Mouse (Mus musculus) limb, embryonic 14.5 days (tissue): ENCODE measurements around the gene Gm20388. TPM values are rescaled to one million over a fixed set of nuclear protein-coding genes. Genes with fewer than 3 reads are reported as not detected.

Experiments used
- ATAC-seq: fragments of 200-750 bp; cut with Nextera tagmentation; 2 replicates; pipeline ENCODE4 v1.8.0; 2017; ENCODE audit warnings: low read depth, moderate number of reproducible peaks, moderate TSS enrichment; ENCODE audit not compliant: low FRiP score
- DNase-seq: peaks from one replicate; pipeline ENCODE4 v3.0.0-alpha.2; 2015; ENCODE audit warnings: low spot score
- H3K27ac ChIP-seq: fragments of 300-500 bp; sonication (generic); replicated peaks from 2 replicates; pipeline ENCODE4 v1.5.1; 2014; ENCODE audit warnings: low read depth, mild to moderate bottlenecking, low read length, moderate library complexity, mixed read lengths
- H3K27me3 ChIP-seq: fragments of 300-500 bp; sonication (generic); 2 replicates; pipeline ENCODE4 v1.6.1; 2014; ENCODE audit warnings: low read length, mixed read lengths; ENCODE audit not compliant: control insufficient read depth, insufficient read depth
- H3K36me3 ChIP-seq: fragments of 300-500 bp; sonication (generic); 2 replicates; pipeline ENCODE4 v1.6.1; 2014; ENCODE audit warnings: mild to moderate bottlenecking, low read length, moderate library complexity, mixed read lengths; ENCODE audit not compliant: control insufficient read depth, insufficient read depth
- H3K4me1 ChIP-seq: fragments of 300-500 bp; sonication (generic); 2 replicates; pipeline ENCODE4 v1.6.1; 2014; ENCODE audit warnings: antibody characterized with exemption, low read length, mixed read lengths; ENCODE audit not compliant: control insufficient read depth, insufficient read depth
- H3K4me2 ChIP-seq: fragments of 300-500 bp; sonication (generic); replicated peaks from 2 replicates; pipeline ENCODE4 v1.6.1; 2014; ENCODE audit warnings: low read depth, mild to moderate bottlenecking, low read length, moderate library complexity; ENCODE audit not compliant: severe bottlenecking
- H3K4me3 ChIP-seq: fragments of 300-500 bp; sonication (generic); replicated peaks from 2 replicates; pipeline ENCODE4 v1.5.1; 2014; ENCODE audit warnings: low read length
- H3K9ac ChIP-seq: fragments of 300-500 bp; sonication (generic); 2 replicates; pipeline ENCODE4 v1.6.1; 2014; ENCODE audit warnings: mild to moderate bottlenecking, low read depth, low read length, moderate library complexity; ENCODE audit not compliant: severe bottlenecking
- H3K9me3 ChIP-seq: fragments of 300-500 bp; sonication (generic); 2 replicates; pipeline ENCODE4 v1.6.1; 2016; ENCODE audit warnings: low read length; ENCODE audit not compliant: control insufficient read depth
- POLR2A ChIP-seq: fragments of 200-500 bp; IDR thresholded peaks from 2 replicates; pipeline ENCODE4 v1.8.0; 2012; ENCODE audit warnings: inconsistent platforms, mild to moderate bottlenecking, moderate library complexity, borderline replicate concordance; ENCODE audit not compliant: insufficient read depth, insufficient read length; ENCODE audit errors: extremely low read depth
- WGBS: fragments of 180-500 bp; shearing (Covaris S2); extraction: QIAGEN DNeasy Blood & Tissue Kit; methylation state at CpG from one replicate; pipeline ENCODE4 v1.1.7; 2014; 5-methylcytosine and 5-hydroxymethylcytosine counted together
- polyA plus RNA-seq, 2 experiments: library from polyadenylated mRNA; depleted of rRNA in 1 of 2; stranded (reverse) in 1 of 2; unstranded in 1 of 2; fragments of >200 nt; fragmentation: Nextera tagmentation in 1 of 2; extraction: Ambion mirVana in 1 of 2; gene quantifications; 2 replicates each; pipeline versions ENCODE4 v1.2.1 to v1.2.3; 2012 to 2014

The Gm20388 gene
- polyA plus RNA-seq, 2 experiments = 1.9 to 49.9 TPM

GRCm38 (mm10) chr8:120163376-120163775 lies 252.7 kb downstream of the Gm20388 start:
- Histone ChIP-seq H3K9me3 (no peaks in the 10 kb centered on the region), H3K4me3 (no peak overlapping the region), H3K4me1 (peaks cover 6% of the 10 kb centered on the region; the same call in 1 of the 2 replicates), H3K27ac (no peak overlapping the region), H3K27me3 (no peaks in the 10 kb centered on the region), H3K36me3 (no peaks in the 10 kb centered on the region), H3K4me2 (no peak overlapping the region), H3K9ac (no peak overlapping the region)
- no peak for DNase-seq
- WGBS = 82% methylated on average over 8 of the region's 8 CpGs
- TF ChIP-seq POLR2A = no peak
- ATAC-seq = no peak

GRCm38 (mm10) chr8:120164026-120164425 lies 253.4 kb downstream of the Gm20388 start:
- no peak overlapping the region for H3K27ac ChIP-seq

GRCm38 (mm10) chr8:120167136-120167535 lies 256.5 kb downstream of the Gm20388 start:
- Histone ChIP-seq H3K4me2 (no peak overlapping the region), H3K4me3 (no peak overlapping the region), H3K4me1 (peaks cover 9% of the 10 kb centered on the region), H3K9ac (no peak overlapping the region), H3K27ac (no peak overlapping the region), H3K9me3 (no peaks in the 10 kb centered on the region), H3K27me3 (no peaks in the 10 kb centered on the region), H3K36me3 (no peaks in the 10 kb centered on the region)
- no peak for DNase-seq
- ATAC-seq = no peak
- no peak for TF ChIP-seq POLR2A
- WGBS = 65% methylated on average over 8 of the region's 8 CpGs

More at GRCm38 (mm10) chr8:120164026-120164425, 253.4 kb downstream of the Gm20388 start:
- Histone ChIP-seq H3K4me2 (no peak overlapping the region), H3K9me3 (no peaks in the 10 kb centered on the region), H3K36me3 (no peaks in the 10 kb centered on the region), H3K4me1 (peaks cover 9% of the 10 kb centered on the region), H3K4me3 (no peak overlapping the region), H3K27me3 (no peaks in the 10 kb centered on the region), H3K9ac (no peak overlapping the region)
- ATAC-seq = no peak
- DNase-seq = no peak
- no peak for TF ChIP-seq POLR2A
- 82% methylated on average over 5 of the region's 5 CpGs for WGBS

GRCm38 (mm10) chr8:120167821-120168220 lies 257.2 kb downstream of the Gm20388 start:
- Histone ChIP-seq H3K4me3 (no peak overlapping the region), H3K36me3 (no peaks in the 10 kb centered on the region), H3K4me2 (no peak overlapping the region), H3K9ac (no peak overlapping the region), H3K27me3 (no peaks in the 10 kb centered on the region), H3K9me3 (no peaks in the 10 kb centered on the region), H3K27ac (no peak overlapping the region), H3K4me1 (peaks cover 9% of the 10 kb centered on the region)
- no peak for DNase-seq
- no peak for ATAC-seq
- WGBS = 22% methylated on average over 5 of the region's 5 CpGs
- no peak for TF ChIP-seq POLR2A

- Histone ChIP-seq H3K4me3 (no peak overlapping the region), H3K4me1 (peaks cover 9% of the 10 kb centered on the region), H3K27me3 (no peaks in the 10 kb centered on the region), H3K36me3 (no peaks in the 10 kb centered on the region), H3K9me3 (no peaks in the 10 kb centered on the region), H3K9ac (no peak overlapping the region), H3K4me2 (no peak overlapping the region), H3K27ac (no peak overlapping the region)
- 64% methylated on average over 8 of the region's 8 CpGs for WGBS
- DNase-seq (no peak), ATAC-seq (no peak)
- no peak for TF ChIP-seq POLR2A
These were observed 258.5 kb downstream of the Gm20388 start for GRCm38 (mm10) chr8:120169119-120169518.

GRCm38 (mm10) chr8:120173195-120173594 lies 262.6 kb downstream of the Gm20388 start:
- H3K36me3 ChIP-seq = no peaks in the 10 kb centered on the region
- no peak for ATAC-seq
- H3K9me3 ChIP-seq = no peaks in the 10 kb centered on the region
- no peak for TF ChIP-seq POLR2A
- peaks cover 9% of the 10 kb centered on the region; the same call in 1 of the 2 replicates for H3K27me3 ChIP-seq
- H3K9ac ChIP-seq = no peak overlapping the region
- 81% methylated on average over 1 of the region's 1 CpGs for WGBS
- H3K4me3 ChIP-seq = no peak overlapping the region
- no peak overlapping the region for H3K27ac ChIP-seq
- no peak overlapping the region for H3K4me2 ChIP-seq
- DNase-seq = no peak
- H3K4me1 ChIP-seq = peaks cover 16% of the 10 kb centered on the region
